Mouse (Mus musculus) gastrocnemius, postnatal 36 days (tissue): ENCODE data around the gene Ralgps1. TPM values are rescaled to one million over a fixed set of nuclear protein-coding genes. Genes with fewer than 3 reads are reported as not detected.

Experiments used
- DNase-seq, 2 experiments: peaks; one replicate each; pipeline ENCODE4 v3.0.0; 2022
- intact Hi-C: fragments of 180-260 bp; cut with DNase I; formaldehyde crosslinking; loops from one replicate; pipeline ENCODE4 v1.15.1; 2025
- total RNA-seq, 2 experiments: library from RNA; stranded (reverse); gene quantifications; 2 replicates each; pipeline ENCODE4 v1.2.3; 2021

Ralgps1 gene
- total RNA-seq, 2 experiments from 2014 or later, result 2.3 TPM

DNA sequence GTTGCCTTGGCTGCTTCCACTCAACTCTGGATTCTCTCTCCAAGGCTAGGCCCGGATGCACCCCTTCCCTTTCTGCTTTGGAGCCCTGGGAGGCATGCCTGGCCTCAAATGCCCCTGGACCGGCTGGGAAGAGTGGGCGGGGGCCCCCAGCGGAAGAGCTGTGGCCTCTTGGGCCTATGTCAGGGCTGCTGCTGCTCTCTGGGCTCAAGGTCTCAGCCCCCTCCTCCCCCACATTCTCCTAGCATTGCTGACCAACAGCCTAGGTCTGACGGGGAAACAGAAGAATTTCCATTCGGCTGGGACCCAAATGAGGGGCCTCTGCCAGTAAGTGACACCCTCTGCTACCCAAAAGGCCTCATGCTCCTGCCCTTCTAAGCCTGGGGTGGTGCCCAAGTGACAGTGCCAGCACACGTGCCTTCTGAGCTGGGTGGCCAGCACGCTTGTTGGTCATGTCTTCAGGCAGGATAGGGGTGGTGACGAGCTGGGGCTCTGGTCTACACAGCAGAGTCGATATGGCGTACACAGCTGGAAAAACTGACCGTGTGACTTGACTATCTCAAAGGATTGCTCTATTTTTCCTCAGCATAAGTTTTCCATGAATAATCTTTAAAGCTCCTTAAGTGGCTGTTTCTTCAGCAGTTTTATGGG is 210.8 kb downstream of the Ralgps1 start:
- DNase-seq, result peak; percentile 56 to 63
- intact Hi-C loops, result no loop called here

DNA sequence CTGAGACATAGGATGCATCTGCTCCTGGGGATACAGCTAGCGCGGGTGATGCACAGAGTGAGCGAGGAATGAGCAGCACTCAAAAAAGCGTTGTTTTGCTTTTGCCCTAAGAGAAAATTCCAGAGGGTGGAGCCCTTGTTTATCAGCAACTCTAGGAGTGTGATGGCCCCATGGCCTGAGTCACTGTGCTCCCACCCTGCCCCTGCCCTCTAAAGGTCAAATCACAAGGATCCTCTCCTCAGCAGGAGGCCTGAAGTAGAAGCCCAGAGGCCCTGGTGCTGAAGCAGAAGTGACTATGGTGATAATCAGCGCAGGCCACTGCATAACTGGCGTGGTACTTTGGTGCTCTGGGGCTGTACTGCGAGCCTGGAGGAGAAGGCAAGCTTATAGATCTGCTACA is 211.7 kb downstream of the Ralgps1 start:
- intact Hi-C loops, result loop anchor here (5.0 kb wide), 1 partner anchor 58 kb away; the partner anchor contains the start of gene Angptl2
- DNase-seq, result no peak

DNA sequence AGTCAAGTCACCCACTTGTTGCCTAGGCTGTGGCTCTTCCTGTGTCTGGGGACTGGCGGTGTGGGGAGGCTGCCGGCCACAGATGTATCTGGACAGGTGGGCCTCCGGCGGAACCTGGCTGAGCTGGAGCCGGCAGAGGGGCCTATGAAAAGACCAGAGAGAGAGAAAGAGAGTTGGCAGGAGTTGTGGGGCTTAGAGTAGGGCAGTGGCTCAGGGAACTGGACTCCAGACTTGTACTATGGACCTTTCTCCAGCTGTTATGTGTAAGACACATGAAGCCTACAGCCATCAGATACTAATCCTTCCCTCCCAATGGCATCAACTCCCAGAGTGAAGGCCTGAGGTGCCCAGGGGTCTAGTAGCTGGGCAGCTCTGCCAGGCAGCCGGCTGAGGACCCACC is 212.4 kb downstream of the Ralgps1 start:
- intact Hi-C loops, result loop anchor here (5.0 kb wide), 1 partner anchor 58 kb away; the partner anchor contains the start of gene Angptl2
- DNase-seq, result no peak

DNA sequence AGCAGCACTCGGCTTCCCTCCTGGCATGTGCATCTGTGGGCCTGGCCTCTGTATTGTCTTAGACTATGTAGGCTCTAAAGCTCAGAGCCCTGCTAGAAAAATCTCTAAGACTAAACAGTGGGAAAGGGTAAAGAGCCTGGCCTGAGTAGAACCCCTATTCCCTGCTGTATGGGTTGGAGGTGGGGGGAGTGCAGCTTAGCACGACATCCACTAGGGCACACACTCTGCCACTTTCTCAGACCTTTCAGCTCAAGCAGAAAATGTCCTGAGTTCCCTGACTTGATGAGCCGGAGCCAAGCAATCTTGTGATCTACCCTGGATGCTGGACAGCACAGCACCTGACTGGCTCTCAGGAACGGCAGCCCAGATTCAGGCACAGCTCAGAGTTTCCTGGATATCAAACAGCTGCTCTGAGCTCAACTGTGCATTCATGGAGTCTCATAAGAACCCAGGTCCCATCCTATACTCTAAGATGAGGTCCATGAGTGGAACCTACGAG is 215.0 kb downstream of the Ralgps1 start:
- intact Hi-C loops, result loop anchor here (5.0 kb wide), 1 partner anchor 61 kb away; the partner anchor contains the start of gene Angptl2
- DNase-seq, result no peak

DNA sequence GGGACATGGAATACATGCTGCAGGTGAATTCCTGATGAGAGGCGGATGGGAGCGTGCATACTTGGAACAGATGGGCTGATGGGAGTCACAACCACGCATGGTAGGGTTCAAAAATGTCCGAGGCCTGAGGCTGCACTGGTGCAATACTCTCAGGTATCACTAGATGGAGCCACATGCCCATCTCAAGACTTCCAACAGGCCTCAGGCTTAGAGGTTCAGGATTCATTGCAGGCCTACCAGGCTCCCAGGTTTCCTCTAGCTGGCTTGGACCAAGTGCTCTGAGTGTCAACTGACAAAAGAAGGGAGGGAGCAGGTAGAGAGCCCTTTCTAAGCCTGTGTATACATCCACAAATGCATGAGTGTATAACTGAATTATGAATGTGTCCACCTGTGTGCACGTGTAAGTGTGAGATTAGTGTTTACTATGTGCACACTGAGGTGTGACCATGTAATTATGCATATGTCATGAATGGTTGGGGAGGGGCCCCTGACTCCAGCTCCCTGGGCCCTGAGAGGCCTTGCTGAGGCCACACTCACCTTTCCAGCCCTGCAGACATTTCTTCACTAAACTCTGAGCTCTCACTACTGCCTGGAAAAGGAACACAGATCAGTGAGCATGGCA is 216.4 kb downstream of the Ralgps1 start:
- intact Hi-C loops, result loop anchor here (1.0 to 5.0 kb wide), 3 partner anchors 62 to 248 kb away; partner anchors contain the start of gene Angptl2
- DNase-seq, result peak; percentile 61 to 68

DNA sequence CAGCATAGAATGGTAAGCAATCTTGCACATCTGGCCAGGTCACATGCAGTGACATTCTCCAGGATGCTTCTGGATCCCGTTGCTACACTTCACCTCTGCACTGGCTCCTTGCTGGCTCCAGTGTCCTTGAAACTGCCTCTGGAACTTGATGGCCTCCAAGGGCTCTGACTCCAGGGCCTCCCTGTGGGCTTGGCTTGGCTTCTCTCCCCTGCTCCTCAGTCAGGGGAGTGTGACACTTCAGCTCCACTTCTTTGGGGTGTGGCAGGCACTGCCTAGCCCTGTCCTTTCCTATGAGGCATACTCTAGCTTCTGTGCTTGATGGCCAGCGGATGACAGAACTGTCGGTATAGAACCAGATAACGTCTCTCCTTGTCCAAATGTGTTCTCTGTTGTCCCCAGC is 224.3 kb downstream of the Ralgps1 start:
- no peak for DNase-seq
- intact Hi-C loops, result no loop called here

DNA sequence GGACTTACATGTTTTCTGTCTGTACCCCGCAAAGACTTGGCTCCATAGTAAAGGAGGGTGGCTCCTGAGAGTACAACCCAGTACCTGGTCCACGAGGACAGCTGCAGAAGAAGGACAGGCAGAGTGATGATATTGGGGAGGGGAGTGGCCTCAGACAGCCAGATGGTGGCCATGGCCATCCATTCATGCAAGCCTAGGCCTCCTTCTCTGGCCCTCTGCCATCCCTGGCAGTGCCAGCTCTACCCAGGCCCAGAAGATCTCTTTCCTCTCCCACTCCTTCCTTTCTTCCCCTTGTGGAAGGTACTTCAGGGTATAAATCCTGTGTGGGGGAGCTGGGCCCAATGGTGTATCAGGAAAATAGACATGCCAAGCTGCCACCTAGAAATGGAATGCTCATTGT is 228.0 kb downstream of the Ralgps1 start:
- no peak for DNase-seq
- intact Hi-C loops, result no loop called here

DNA sequence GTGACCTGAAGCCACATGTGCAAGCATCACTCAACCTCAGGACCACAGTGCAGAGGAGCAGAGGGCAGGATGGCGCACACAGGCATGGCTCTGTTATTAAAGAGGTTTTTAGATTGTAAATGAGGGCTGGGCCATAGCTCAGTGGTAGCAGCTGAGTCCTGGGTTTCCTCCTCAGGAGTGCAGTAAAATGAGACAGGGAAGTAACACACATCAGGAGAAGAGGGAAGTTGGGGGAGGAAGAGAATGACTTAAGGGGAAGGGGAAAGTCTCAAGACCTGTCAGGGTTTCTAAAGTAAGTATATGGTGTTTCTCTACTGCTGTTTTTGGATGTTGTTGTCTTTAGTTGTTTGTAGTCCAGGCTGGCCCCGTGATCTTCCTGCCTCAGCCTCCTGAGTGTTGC is 232.8 kb downstream of the Ralgps1 start:
- intact Hi-C loops, result no loop called here
- peak in 1 of 2 experiments; percentile 8 for DNase-seq

DNA sequence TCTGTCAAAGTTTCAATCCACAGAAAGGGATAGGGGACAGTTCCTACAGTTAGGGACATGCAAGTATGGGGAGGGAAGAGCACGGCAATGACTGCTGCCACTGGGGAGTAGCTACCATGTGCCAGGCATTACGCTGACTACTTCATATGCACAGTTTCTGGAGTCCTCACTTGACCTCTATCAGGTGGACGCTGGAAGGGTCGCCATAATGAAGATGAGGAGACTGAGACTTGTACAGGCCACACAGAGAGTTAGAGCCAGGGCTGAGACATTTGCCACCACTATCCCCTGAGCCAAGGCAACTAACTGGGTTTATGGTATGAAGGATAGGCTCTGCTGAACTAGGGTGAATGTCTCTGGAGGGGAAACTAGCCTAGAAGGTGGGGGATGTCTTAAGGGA is 233.6 kb downstream of the Ralgps1 start:
- intact Hi-C loops, result no loop called here
- DNase-seq, result no peak

DNA sequence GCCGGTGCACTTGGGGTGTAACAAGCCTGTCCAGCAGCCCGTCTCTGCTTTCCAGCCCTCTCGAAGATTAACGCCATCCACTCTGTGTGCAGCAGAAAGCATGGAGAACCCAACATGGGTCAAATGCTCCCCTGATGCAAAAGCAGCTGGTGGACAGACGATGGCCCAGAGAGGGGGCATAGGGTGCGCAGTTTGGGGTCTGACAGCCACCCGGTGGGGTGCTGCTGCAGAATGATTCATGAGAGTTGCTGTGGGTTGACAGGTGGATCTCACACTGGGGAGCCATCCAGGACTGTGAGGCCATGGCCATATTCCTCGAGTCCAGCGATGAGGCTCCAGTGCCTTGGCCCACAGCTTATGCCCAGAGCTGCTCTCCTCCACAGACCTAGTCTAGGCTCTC is 234.0 kb downstream of the Ralgps1 start:
- DNase-seq, result no peak
- intact Hi-C loops, result no loop called here

DNA sequence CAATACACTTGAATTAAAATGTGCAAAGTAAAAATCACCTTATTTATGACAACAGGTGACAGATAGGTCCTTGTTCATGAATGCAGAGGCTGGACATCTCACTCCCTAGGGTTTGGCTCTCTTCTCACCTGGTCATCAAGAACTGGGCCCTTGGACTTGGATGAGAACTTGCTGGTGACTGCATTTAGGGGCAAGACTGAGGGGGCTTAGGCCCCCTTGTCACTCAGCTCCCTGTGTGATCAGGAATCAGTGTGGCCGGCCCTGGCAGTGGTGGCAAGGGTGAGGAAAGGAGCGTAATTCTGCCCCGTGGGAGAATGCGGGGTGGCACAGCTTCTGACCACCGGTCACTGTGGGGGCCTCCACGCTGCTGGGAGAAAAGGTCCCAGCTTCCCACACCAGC is 234.9 kb downstream of the Ralgps1 start:
- no peak for DNase-seq
- intact Hi-C loops, result no loop called here

DNA sequence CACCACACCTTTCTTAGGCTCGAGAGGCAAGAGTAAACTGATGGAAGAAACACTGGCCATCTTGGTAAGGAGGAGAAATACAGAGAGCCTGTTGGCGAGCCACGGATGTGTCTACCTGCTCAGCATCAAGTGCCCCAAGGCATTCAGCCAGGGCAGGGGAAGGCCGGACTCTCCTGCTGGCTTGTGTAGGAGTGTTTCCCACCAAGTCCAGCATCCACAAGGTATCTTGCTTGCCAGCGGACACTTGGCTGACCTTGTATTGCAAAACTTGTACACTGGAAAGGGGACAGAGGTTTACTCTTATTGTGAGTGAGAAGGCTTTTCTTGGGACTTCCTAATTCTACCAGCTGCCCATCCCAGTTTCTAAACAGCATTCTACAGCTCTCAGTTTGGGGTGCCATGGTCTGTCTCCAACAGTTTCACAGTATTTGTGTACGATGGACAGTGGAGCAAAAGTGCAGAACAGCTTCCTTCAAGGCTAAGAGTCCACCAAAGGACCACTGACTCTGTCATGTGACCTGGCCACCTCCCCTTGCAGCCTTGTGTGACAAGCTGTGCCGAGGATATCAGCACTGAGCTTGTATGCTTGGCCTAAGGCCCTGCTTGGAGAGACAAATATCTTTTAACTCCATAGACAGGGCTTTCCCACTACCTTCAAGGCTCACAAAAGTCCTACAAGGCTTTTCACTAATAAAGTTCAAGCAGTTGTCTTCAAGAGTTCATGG is 236.4 kb downstream of the Ralgps1 start:
- no peak for DNase-seq
- intact Hi-C loops, result no loop called here

DNA sequence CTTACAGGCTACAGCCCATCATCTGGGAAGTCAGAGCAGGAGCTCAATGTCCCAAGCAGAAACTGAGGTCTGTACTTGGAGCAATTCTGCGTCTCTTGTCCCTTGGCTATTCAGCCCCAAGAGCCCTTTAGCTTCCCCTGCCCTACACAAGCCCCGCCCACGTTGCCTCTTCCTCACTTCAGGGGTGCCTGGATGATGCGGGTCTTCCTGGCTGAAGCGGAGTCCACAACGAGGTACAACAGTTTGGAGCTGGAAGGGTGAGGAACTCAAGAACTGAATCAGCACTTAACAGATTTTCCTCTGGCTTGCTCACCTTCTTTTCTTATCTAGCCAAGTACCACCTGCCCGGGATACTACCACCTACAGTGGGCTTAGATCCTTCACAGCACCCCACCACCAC is 239.0 kb downstream of the Ralgps1 start:
- intact Hi-C loops, result no loop called here
- DNase-seq, result no peak

DNA sequence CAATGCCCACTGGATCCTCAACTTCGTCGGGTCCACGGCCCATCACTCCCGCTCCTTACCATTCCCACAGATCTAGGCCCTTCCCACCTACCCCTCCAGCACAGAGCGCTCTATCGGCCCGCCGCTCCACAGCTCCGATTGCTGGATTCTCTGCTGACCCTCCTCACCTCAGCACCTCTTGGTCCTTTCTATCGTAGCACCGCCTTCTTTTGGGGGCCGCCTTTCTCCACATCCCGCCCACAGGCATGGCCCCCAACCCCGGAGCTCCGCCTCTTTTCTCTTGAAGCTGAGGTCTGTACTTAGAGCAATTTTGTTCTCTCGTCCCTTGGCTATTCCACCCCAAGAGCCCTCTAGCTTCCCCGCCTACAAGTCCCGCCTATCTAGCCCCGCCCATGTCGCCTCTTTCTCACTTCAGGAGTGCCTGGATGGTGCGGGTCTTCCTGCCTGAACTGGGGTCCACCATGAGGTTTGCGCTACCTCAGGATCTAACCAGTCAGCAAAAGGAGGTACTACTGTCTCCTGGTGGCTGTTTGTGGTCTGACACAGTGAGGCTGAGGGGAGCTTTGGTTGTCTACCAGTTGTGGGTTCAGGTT is 239.7 kb downstream of the Ralgps1 start, which contains the start of gene Garnl3:
Gene Garnl3 (minus strand): TSS at position 155 of the 593 bp plus-strand sequence.
- intact Hi-C loops, result no loop called here

DNA sequence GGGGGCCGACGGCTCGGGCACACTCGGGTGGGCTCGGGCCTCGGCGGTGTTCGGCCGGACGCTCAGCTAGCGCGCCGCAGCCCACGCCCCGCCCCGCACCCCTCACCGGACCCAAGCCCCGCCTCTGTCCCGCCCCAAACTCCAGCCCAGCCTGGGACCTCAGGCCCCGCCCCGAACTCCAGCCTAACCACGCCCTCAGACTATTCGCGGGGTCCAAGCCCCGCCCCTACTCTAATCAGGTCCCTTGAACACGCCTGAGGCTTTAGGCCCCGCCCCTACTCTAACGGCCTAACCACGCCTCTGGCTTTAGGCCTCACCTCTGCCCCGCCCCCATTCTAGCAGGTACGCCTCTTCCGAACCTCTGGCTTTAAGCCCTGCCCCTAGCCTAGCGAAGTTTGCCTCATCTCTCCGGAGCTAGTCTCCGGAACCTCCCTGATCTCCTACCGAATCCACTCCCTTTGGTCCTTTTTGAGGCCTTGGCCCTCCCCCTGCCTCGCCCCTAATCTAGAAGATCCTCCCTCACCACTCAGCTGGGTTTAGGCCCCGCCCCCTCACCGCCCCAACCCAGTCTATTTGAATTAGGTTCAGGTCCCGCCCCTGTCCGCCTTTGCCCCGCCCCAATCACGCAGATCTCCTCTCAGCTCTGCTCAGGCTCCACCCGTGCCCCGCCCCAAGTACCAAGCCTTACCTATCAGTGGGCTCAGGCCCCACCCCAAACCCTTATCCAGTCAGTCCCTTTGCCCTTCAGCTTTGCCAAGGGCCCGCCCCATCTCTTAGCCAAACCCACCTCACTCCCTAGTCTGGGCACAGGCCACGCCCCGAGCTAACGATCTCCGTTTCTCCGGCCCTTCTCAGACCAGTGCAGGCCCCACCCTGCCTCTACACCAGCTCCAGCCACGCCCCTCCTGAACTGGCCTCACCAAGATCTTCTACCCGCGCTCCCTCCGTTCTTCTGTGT is 240.5 kb downstream of the Ralgps1 start:
- peak; percentile 94 to 96 for DNase-seq
- intact Hi-C loops, result no loop called here

More for the DNA sequence above, 239.7 kb downstream of the Ralgps1 start, which contains the start of gene Garnl3:
- DNase-seq, result peak in 1 of 2 experiments; percentile 35

DNA sequence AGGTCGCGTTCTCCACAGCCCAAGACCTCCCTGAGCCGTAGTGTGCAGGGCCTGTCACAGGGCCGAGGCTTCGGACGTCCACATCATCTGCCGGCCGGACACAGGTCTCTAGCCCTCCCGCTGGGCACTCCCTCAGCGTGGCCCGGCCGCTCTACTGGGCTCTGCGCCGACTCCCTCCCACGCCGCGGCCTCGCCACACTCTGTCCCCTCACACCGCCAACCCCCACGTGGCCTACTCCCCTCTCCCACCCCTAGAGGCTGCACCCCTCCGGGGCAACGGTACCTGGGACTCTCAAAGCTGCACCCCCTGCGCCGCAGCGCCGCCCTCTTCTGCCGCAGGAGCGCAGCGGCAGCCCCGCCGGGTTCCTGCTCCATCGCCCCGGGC is 241.2 kb downstream of the Ralgps1 start:
- no peak for DNase-seq
- intact Hi-C loops, result no loop called here

DNA sequence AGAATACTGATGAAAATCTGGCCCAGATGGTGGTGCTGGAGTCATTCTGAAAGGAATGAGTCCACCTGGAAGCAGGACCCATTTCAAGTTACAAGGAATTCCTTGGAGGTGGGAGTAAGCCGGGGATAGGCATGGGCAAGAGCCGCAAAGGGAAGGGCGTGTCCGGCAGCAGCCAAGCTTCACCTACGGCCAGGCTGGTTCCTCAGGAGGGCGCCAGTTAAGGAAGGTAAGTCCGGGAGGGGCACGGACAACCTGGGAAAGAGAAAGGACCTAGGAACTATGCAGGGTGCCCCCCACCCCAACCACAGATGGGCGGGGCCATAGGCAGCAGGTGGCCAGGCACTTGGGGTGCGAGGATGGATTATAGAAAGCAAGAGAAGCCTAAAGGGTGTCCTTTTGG is 241.6 kb downstream of the Ralgps1 start:
- intact Hi-C loops, result no loop called here
- DNase-seq, result no peak

DNA sequence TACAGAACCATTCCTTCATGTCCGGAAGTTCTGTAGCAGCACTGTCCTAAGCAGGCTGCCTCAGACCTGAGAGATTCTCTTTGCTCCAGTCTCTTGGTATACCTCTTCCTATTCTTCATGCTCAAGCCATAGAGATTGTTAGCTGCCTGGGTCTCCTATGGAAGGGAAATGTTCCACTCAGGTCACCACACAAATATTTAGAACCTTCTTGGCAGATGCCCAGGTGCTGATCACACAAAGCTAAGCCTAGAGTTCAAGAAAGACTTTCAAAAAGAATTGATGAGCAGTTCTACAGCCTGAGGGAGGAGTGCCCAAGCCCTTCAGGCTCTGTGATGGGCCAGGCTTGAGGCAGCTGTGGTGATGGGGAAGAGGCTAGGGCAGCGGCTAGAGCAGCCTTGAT is 242.3 kb downstream of the Ralgps1 start:
- intact Hi-C loops, result no loop called here
- no peak for DNase-seq

DNA sequence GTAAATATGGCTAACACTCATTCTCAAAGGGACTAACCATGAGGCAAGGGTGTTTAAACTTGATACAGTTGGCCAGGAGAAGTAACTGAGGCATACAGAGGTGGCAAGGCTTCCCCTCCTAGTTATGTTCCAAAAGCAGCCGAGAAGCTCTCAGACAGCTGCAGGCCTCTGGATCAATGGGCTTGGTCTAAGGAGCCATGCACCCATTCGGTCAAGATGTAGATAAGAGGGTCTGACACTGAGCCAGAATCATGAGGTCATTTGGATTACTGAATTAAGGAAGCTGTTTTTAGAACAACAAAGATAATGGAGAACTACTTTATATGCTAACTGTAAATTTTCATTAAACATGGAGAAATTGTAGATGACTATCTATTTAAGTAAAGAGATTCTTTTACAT is 244.0 kb downstream of the Ralgps1 start:
- no peak for DNase-seq
- intact Hi-C loops, result no loop called here

DNA sequence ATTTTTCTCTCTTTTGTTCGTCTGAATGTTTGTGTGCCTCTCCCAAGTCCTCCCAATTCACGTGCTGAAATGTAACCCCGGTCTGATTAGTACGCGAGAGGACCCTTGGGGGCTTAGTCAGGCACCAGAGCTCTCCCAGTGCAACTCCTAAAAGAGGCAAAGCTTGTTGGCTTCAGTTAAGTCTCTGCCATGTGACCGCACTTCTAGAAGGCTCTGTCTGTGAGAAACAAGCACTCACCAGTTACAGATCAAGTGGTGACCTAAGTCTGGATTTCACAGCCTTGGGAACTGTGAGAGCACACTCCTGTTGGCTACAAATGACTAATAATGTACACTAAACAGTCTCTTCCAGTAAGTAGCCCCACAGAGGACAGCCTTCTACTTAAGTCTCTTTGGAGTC is 248.4 kb downstream of the Ralgps1 start:
- intact Hi-C loops, result no loop called here
- no peak for DNase-seq
